35 mouse cellular contexts compared by ENCODE assay signal in genomic region chr19:29416393-29416902, GRCm38 (mm10). TPM values are rescaled to one million over a fixed set of nuclear protein-coding genes. Genes with fewer than 3 reads are reported as not detected.
"Had no signal": no experiment of that assay in that cellular context is flagged by ENCODE, and none has a peak within 500 bp of the region (broad histone marks: within the 10 kb centered on the region; RNA-seq: fewer than 3 reads in every experiment).

No protein-coding gene starts in this region.

- H3K4me1 ChIP-seq: hindbrain, embryonic 12.5 days; limb, embryonic 10.5 days had no signal

- H3K27me3 ChIP-seq: heart, embryonic 12.5 days; hindbrain, embryonic 12.5 days; kidney, embryonic 15.5 days; limb, embryonic 12.5 days; liver, embryonic 13.5 days; liver, embryonic 15.5 days had no signal

- H3K9me3 ChIP-seq: heart, embryonic 10.5 days; heart, embryonic 12.5 days; hindbrain, embryonic 10.5 days; hindbrain, embryonic 12.5 days; kidney, embryonic 15.5 days; limb, embryonic 10.5 days; limb, embryonic 12.5 days; liver, embryonic 13.5 days; liver, embryonic 15.5 days had no signal

- DNase-seq: gastrocnemius, postnatal 14 days; gastrocnemius, postnatal 36 days; heart, adult 18-20 months; heart, postnatal 10 days; heart, postnatal 4 days; kidney, adult 11 months; kidney, adult 2 months; kidney, adult 9 months; kidney, postnatal 14 days; kidney, postnatal 36 days; layer of hippocampus, adult 9-11 months; layer of hippocampus, postnatal 36 days; liver; liver, embryonic 13.5 days had no signal

- H3K36me3 ChIP-seq: heart, embryonic 10.5 days; heart, embryonic 12.5 days; hindbrain, embryonic 10.5 days; hindbrain, embryonic 12.5 days; kidney, embryonic 15.5 days; limb, embryonic 10.5 days; limb, embryonic 12.5 days; liver, embryonic 13.5 days; liver, embryonic 15.5 days had no signal

- H3K4me2 ChIP-seq: heart, embryonic 12.5 days; hindbrain, embryonic 12.5 days; hindbrain, embryonic 14.5 days; kidney, embryonic 15.5 days; limb, embryonic 12.5 days; liver, embryonic 11.5 days; liver, embryonic 13.5 days; liver, embryonic 15.5 days had no signal

- H3K9ac ChIP-seq: heart, embryonic 12.5 days; hindbrain, embryonic 12.5 days; hindbrain, embryonic 14.5 days; kidney, embryonic 15.5 days; limb, embryonic 12.5 days; liver, embryonic 13.5 days; liver, embryonic 15.5 days had no signal

- H3K27ac ChIP-seq: heart, embryonic 10.5 days; hindbrain, embryonic 10.5 days; hindbrain, embryonic 12.5 days; hindbrain, embryonic 14.5 days; kidney, embryonic 15.5 days; kidney, postnatal 0 days; limb, embryonic 10.5 days; limb, embryonic 12.5 days; liver, embryonic 13.5 days; liver, embryonic 15.5 days had no signal

- ATAC-seq: hindbrain, embryonic 16.5 days; inflammation-experienced regulatory T-cells, adult 6 months had no signal

- H3K4me3 ChIP-seq: heart, embryonic 10.5 days; heart, embryonic 12.5 days; hindbrain, embryonic 10.5 days; hindbrain, embryonic 12.5 days; kidney, embryonic 15.5 days; limb, embryonic 10.5 days; limb, embryonic 12.5 days; liver, embryonic 13.5 days; liver, embryonic 15.5 days had no signal

RNA-seq across cellular contexts. Expression of gene Pdcd1lg2, which starts 5.7 kb away (rescaled TPM):
- total RNA-seq: gastrocnemius, adult 18-20 months; gastrocnemius, adult 8-10 months; gastrocnemius, postnatal 14 days; gastrocnemius, postnatal 36 days; heart, postnatal 10 days; heart, postnatal 25 days; heart, postnatal 4 days; layer of hippocampus, adult 18-20 months; layer of hippocampus, postnatal 14 days; layer of hippocampus, postnatal 36 days had no signal
- polyA plus RNA-seq: gonadal fat pad, adult 2 months; heart, embryonic 10.5 days; heart, embryonic 12.5 days; heart, embryonic 14.5 days; hindbrain, embryonic 10.5 days; hindbrain, embryonic 12.5 days; kidney, embryonic 15.5 days; kidney, postnatal 0 days; limb, embryonic 10.5 days; limb, embryonic 12.5 days; limb, embryonic 14.5 days; liver, embryonic 11.5 days; liver, embryonic 15.5 days had no signal
